Mouse (Mus musculus) embryonic facial prominence, embryonic 15.5 days (tissue): ENCODE measurements around the gene Gm11096. TPM values are rescaled to one million over a fixed set of nuclear protein-coding genes. Genes with fewer than 3 reads are reported as not detected.

Source experiments
- ATAC-seq: fragments of 200-750 bp; cut with Nextera tagmentation; 2 replicates; pipeline ENCODE4 v1.8.0; 2017; ENCODE audit warnings: low read depth, moderate TSS enrichment; ENCODE audit not compliant: insufficient number of reproducible peaks, low FRiP score, low TSS enrichment
- H3K27ac ChIP-seq: fragments of 300-500 bp; sonication (generic); replicated peaks from 2 replicates; pipeline ENCODE4 v1.5.1; 2015; ENCODE audit warnings: mild to moderate bottlenecking, inconsistent platforms
- H3K27me3 ChIP-seq: fragments of 300-500 bp; sonication (generic); 2 replicates; pipeline ENCODE4 v1.6.1; 2015; ENCODE audit warnings: inconsistent platforms
- H3K36me3 ChIP-seq: fragments of 300-500 bp; sonication (generic); 2 replicates; pipeline ENCODE4 v1.6.1; 2015; ENCODE audit warnings: mild to moderate bottlenecking, inconsistent platforms
- H3K4me1 ChIP-seq: fragments of 300-500 bp; sonication (generic); 2 replicates; pipeline ENCODE4 v1.6.1; 2015; ENCODE audit warnings: inconsistent platforms
- H3K4me2 ChIP-seq: fragments of 300-500 bp; sonication (generic); replicated peaks from 2 replicates; pipeline ENCODE4 v1.6.1; 2015; ENCODE audit warnings: mild to moderate bottlenecking, inconsistent platforms
- H3K4me3 ChIP-seq: fragments of 300-500 bp; sonication (generic); replicated peaks from 2 replicates; pipeline ENCODE4 v1.5.1; 2015; ENCODE audit warnings: mild to moderate bottlenecking, inconsistent platforms
- H3K9ac ChIP-seq: fragments of 300-500 bp; sonication (generic); 2 replicates; pipeline ENCODE4 v1.6.1; 2015; ENCODE audit warnings: inconsistent platforms
- H3K9me3 ChIP-seq: fragments of 300-500 bp; sonication (generic); replicated peaks from 2 replicates; pipeline ENCODE4 v1.6.1; 2016; ENCODE audit warnings: inconsistent platforms
- WGBS: fragments of 180-500 bp; shearing (Covaris S2); methylation state at CpG from one replicate; pipeline ENCODE4 v1.1.7; 2015; 5-methylcytosine and 5-hydroxymethylcytosine counted together
- polyA plus RNA-seq: library from polyadenylated mRNA; unstranded; fragments of >200 nt; fragmentation: Nextera tagmentation; extraction: Ambion mirVana; gene quantifications from 2 replicates; pipeline ENCODE4 v1.2.1, GENCODE M21; 2015

Gm11096 gene
- polyA plus RNA-seq, 1 experiment from 2014 or later, result not detected

DNA sequence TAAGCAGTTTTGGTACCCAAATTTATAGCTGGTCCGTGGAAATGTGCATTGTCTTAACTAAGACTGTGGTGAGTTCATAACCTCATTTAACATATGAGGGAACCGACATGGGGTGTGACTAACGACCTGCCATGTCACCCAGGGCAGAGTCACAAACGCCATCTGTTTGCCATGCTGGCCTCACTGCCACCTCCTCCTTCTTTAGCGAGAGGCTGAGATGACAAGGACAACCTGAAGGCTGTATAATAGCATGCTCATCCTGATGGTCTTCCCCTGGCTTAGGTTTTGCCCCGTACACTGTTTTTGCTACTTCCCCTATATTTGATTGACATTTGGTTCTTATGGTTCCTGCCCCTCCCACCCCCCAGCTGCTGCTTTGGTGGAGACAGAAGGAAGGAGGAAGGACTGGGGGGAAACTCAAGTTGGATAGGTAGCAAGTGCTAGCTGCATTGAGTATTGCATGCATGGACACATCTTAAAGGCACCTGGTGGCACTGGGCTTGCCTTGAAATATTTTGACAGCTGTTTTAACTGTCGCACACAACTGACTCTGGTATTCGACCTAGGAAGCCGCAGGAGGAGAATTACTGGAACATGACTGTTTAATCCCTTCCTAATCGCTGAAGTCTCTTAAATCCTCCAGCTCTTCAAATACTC is 17.2 kb upstream of the Gm11096 start:
- ATAC-seq, result no peak
- no peak overlapping the region for H3K27ac ChIP-seq
- 44% methylated on average over 10 of the region's 10 CpGs for WGBS

GRCm38 (mm10) chr17:81427245-81427644 is 14.3 kb upstream of the Gm11096 start:
- Histone ChIP-seq H3K27me3 (no peaks in the 10 kb centered on the region), H3K9ac (no peak overlapping the region), H3K4me2 (no peak overlapping the region), H3K36me3 (no peaks in the 10 kb centered on the region), H3K4me3 (no peak overlapping the region), H3K27ac (no peak overlapping the region), H3K9me3 (no peaks in the 10 kb centered on the region), H3K4me1 (peaks cover 6% of the 10 kb centered on the region; the same call in 1 of the 2 replicates)
- WGBS, result 62% methylated on average over 7 of the region's 7 CpGs
- ATAC-seq, result no peak

More for the DNA sequence above, 17.2 kb upstream of the Gm11096 start:
- Histone ChIP-seq H3K9me3 (no peaks in the 10 kb centered on the region), H3K4me3 (no peak overlapping the region), H3K4me2 (no peak overlapping the region), H3K9ac (no peak overlapping the region), H3K36me3 (no peaks in the 10 kb centered on the region), H3K4me1 (peaks cover 6% of the 10 kb centered on the region; the same call in 1 of the 2 replicates), H3K27me3 (no peaks in the 10 kb centered on the region)

GRCm38 (mm10) chr17:81432733-81433132 is 8.8 kb upstream of the Gm11096 start:
- no peak overlapping the region for H3K27ac ChIP-seq
- H3K4me2 ChIP-seq, result no peak overlapping the region
- no peak overlapping the region for H3K9ac ChIP-seq
- H3K36me3 ChIP-seq, result no peaks in the 10 kb centered on the region
- no peak overlapping the region for H3K4me3 ChIP-seq
- no peak for ATAC-seq
- H3K4me1 ChIP-seq, result no peaks in the 10 kb centered on the region
- 54% methylated on average over 2 of the region's 2 CpGs for WGBS
- H3K27me3 ChIP-seq, result no peaks in the 10 kb centered on the region
- no peaks in the 10 kb centered on the region for H3K9me3 ChIP-seq

DNA sequence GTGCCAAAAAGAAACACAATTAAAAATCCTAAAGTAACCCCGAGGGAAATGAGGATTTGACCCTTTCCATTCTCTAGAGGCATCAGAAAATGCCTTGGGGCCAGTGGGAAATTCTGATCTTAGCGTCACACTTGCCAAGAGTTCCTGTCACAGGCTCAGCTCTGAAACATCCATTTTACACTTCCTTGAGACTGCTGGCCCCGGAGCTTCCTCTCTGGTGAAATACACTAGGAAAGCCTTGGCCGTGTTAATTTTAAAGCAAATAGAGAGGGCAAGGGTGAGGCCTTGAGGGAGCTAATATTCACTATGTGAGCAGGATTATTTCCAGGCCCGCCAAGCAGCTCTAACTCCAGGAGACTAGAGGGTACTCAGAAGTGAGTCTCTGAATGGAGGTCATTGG is 8.4 kb upstream of the Gm11096 start:
- H3K27me3 ChIP-seq, result no peaks in the 10 kb centered on the region
- WGBS, result 30% methylated on average over 5 of the region's 5 CpGs
- H3K36me3 ChIP-seq, result no peaks in the 10 kb centered on the region

DNA sequence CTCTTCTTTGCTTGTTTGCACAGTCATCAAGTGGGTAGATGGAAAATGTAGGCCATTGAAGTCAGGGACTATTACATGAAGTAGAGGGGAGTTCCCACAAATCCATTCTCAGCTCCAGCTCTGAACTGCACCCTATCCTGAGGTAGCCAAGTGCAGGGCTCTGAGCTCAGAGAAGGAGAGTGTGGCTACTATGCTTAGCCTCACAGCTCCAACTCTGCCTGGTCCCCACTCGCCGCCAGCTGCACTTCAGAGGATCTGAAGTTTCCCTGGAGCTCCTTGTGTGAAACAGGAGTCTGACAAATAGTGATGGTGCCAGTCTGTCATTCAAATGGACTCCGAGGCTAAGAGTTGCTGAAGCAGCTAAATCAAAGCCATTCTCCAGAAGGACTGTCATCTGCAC is 13.7 kb downstream of the Gm11096 start:
- H3K9me3 ChIP-seq, result no peaks in the 10 kb centered on the region
- no peak overlapping the region for H3K27ac ChIP-seq
- no peak overlapping the region for H3K9ac ChIP-seq
- 63% methylated on average over 3 of the region's 3 CpGs for WGBS
- no peak for ATAC-seq
- no peaks in the 10 kb centered on the region for H3K4me1 ChIP-seq
- H3K36me3 ChIP-seq, result no peaks in the 10 kb centered on the region
- H3K4me2 ChIP-seq, result no peak overlapping the region
- no peaks in the 10 kb centered on the region for H3K27me3 ChIP-seq
- H3K4me3 ChIP-seq, result no peak overlapping the region

More for the DNA sequence above, 8.4 kb upstream of the Gm11096 start:
- no peaks in the 10 kb centered on the region for H3K9me3 ChIP-seq
- no peak overlapping the region for H3K9ac ChIP-seq
- ATAC-seq, result no peak
- no peak overlapping the region for H3K27ac ChIP-seq
- no peak overlapping the region for H3K4me3 ChIP-seq
- no peak overlapping the region for H3K4me2 ChIP-seq
- no peaks in the 10 kb centered on the region for H3K4me1 ChIP-seq

DNA sequence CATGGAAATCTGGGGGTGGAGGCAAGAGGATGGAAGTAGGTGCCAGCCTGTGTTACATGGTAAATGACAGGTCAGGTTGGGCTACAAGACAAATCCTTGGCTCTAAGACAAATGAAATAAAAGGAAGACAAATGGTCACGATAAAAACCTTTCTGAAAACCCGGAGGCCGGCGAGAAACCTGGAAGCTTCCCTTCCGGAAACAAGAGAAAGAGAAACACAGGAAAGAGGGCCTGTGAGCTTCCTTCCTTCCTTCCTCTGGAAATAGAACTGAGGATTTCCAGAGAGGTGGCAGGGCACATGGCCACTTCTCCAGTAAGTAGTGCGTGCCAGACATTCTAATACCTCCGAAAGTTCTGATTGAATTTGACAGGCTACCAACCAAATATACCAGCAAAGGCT is 14.4 kb downstream of the Gm11096 start:
- H3K9me3 ChIP-seq, result no peaks in the 10 kb centered on the region
- H3K27me3 ChIP-seq, result no peaks in the 10 kb centered on the region
- no peak overlapping the region for H3K4me2 ChIP-seq
- ATAC-seq, result no peak
- H3K4me3 ChIP-seq, result no peak overlapping the region
- no peak overlapping the region for H3K27ac ChIP-seq
- WGBS, result 79% methylated on average over 7 of the region's 7 CpGs
- no peak overlapping the region for H3K9ac ChIP-seq
- H3K4me1 ChIP-seq, result no peaks in the 10 kb centered on the region
- no peaks in the 10 kb centered on the region for H3K36me3 ChIP-seq

GRCm38 (mm10) chr17:81459379-81459778 is 17.8 kb downstream of the Gm11096 start:
- no peak overlapping the region for H3K9ac ChIP-seq
- no peaks in the 10 kb centered on the region for H3K36me3 ChIP-seq
- H3K4me2 ChIP-seq, result no peak overlapping the region
- H3K27me3 ChIP-seq, result no peaks in the 10 kb centered on the region
- no peaks in the 10 kb centered on the region for H3K4me1 ChIP-seq
- WGBS, result 77% methylated on average over 3 of the region's 3 CpGs
- no peak for ATAC-seq
- H3K4me3 ChIP-seq, result no peak overlapping the region
- no peaks in the 10 kb centered on the region for H3K9me3 ChIP-seq
- no peak overlapping the region for H3K27ac ChIP-seq

DNA sequence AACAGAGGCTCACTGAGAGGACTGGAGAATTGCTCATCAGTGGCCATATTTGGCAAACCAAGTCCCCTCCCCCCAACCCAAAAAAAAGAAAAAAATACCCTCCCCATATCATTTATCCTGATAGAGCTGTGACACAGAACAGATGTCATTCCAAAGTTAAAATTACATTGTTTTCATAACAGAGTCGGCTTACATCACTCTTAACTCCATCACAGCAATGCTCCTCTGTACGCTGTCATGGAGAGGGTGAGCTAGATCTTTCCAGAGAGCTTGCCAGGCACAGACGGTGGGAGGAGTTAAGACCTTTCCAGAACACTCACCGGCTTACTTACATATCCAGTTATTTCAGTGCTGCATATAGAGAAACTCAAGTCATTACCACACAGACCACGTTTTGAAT is 27.4 kb downstream of the Gm11096 start:
- H3K9ac ChIP-seq, result no peak overlapping the region
- H3K4me1 ChIP-seq, result no peaks in the 10 kb centered on the region
- H3K4me2 ChIP-seq, result no peak overlapping the region
- H3K36me3 ChIP-seq, result no peaks in the 10 kb centered on the region
- no peaks in the 10 kb centered on the region for H3K9me3 ChIP-seq
- no peaks in the 10 kb centered on the region for H3K27me3 ChIP-seq
- no peak overlapping the region for H3K27ac ChIP-seq
- ATAC-seq, result peak; percentile 63; the same call in 1 of the 2 replicates
- no peak overlapping the region for H3K4me3 ChIP-seq
- 46% methylated on average over 5 of the region's 5 CpGs for WGBS

- 29% methylated on average over 3 of the region's 3 CpGs for WGBS
- H3K4me2 ChIP-seq, result no peak overlapping the region
- H3K27me3 ChIP-seq, result no peaks in the 10 kb centered on the region
- no peak for ATAC-seq
- H3K4me3 ChIP-seq, result no peak overlapping the region
- H3K4me1 ChIP-seq, result no peaks in the 10 kb centered on the region
- no peak overlapping the region for H3K27ac ChIP-seq
- no peak overlapping the region for H3K9ac ChIP-seq
- no peaks in the 10 kb centered on the region for H3K9me3 ChIP-seq
- H3K36me3 ChIP-seq, result no peaks in the 10 kb centered on the region
Measured at GRCm38 (mm10) chr17:81473363-81473762, 31.8 kb downstream of the Gm11096 start.

DNA sequence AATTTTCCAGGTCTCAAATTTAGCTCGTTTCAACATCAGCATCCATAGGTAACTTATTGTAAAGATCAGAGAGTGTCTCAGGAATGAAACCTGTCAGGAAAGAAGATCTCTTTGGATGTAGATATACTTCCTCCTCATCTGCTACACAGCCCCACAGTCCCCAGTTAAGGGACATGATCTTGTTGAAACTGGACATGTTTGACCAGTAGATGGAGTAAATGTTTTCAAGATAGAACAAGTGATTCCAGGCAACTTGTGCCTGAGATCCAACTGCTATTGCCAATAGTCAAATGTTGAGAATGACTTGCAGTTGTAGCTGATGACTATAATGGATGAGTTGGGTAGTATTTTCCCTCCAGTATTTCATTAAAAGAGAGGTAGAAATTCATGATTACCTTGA is 35.9 kb downstream of the Gm11096 start:
- Histone ChIP-seq H3K36me3 (no peaks in the 10 kb centered on the region), H3K27me3 (no peaks in the 10 kb centered on the region), H3K4me2 (no peak overlapping the region), H3K27ac (no peak overlapping the region), H3K9ac (no peak overlapping the region), H3K4me1 (peaks cover 8% of the 10 kb centered on the region; the same call in 1 of the 2 replicates), H3K9me3 (no peaks in the 10 kb centered on the region), H3K4me3 (no peak overlapping the region)
- WGBS, result 66% methylated on average over 1 of the region's 1 CpGs
- no peak for ATAC-seq

DNA sequence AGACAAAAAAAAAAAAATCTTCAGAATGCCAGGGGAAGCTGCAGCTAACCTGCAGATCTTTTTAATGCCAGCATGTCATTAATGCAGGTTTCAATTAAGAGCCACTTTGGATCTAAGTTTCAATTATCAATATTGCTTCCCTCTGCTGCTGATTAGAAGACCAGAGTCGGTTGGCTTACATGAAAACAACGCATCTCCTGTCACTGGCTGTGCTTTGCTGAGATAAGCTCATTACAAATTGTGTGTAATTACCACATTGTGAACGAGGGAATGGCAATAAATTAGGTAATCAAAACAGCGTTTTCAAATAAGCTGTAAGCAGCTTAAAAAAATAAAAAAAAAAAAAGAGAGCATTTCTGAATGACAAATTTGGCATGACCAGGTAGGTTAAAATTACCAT is 38.2 kb downstream of the Gm11096 start:
- no peak overlapping the region for H3K4me3 ChIP-seq
- H3K36me3 ChIP-seq, result no peaks in the 10 kb centered on the region
- WGBS, result 46% methylated on average over 4 of the region's 4 CpGs
- ATAC-seq, result no peak
- H3K4me2 ChIP-seq, result 0 out of 2 replicates have a peak overlapping the region, but pooled peaks have one; percentile 19
- H3K9ac ChIP-seq, result no peak overlapping the region
- H3K9me3 ChIP-seq, result no peaks in the 10 kb centered on the region
- H3K27ac ChIP-seq, result no peak overlapping the region
- H3K4me1 ChIP-seq, result peaks cover 8% of the 10 kb centered on the region; the same call in 1 of the 2 replicates
- no peaks in the 10 kb centered on the region for H3K27me3 ChIP-seq
